Mouse (Mus musculus) erythroblast, embryonic 14.5 days (primary cell): ENCODE results near the gene Ahnak2.

Experiments used
- GATA1 ChIP-seq: IDR thresholded peaks from 2 replicates; pipeline ENCODE4 v1.6.1; 2012; ENCODE audit warnings: low read length, inconsistent platforms, mixed read lengths
- TAL1 ChIP-seq: IDR thresholded peaks from 3 replicates; pipeline ENCODE4 v1.6.1; 2012; ENCODE audit warnings: low read length, inconsistent platforms, mixed read lengths

DNA sequence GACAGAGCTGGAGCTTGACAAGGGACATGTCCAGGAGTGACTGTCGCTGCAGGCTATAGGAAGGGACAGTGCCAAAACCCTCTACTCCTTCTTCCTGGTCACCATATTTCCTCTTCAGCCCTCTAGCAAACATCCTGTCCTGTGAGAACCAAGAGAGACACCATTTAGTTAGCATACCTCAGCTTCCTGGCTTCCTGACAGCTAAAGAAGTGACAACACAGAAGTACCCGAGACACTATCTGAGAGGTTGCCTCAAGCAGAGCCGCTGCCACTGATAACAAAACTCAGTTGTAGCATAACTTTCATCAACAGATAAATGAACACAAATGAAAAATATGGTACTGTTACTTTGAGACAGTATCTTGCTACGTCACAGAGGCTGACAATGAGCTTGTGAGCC is 19.5 kb upstream of the Ahnak2 start:
- TF ChIP-seq GATA1 (no peak), TAL1 (no peak)
